Mouse (Mus musculus) cerebellum, adult 2 months (tissue): Measurements from ENCODE around the gene Hmgcr. TPM values are rescaled to one million over a fixed set of nuclear protein-coding genes. Genes with fewer than 3 reads are reported as not detected.
"Not testable (repeated sequence)": the region's sequence is repeated elsewhere in the genome, so short reads cannot be mapped to it uniquely, and the experiment has no call there.

Source experiments
- DNase-seq, 2 experiments: peaks; one replicate each; pipeline ENCODE4 v3.0.0; 2021
- H3K27ac ChIP-seq: fragments of 200-500 bp; 2 replicates; pipeline ENCODE4 v1.5.1; 2012; ENCODE audit warnings: low read length, control low read depth, inconsistent platforms; ENCODE audit not compliant: insufficient read depth
- H3K27me3 ChIP-seq: fragments of 200-500 bp; 2 replicates; pipeline ENCODE4 v1.6.1; 2012; ENCODE audit warnings: inconsistent platforms, mild to moderate bottlenecking, low read length, moderate library complexity; ENCODE audit not compliant: control insufficient read depth, insufficient read depth
- H3K4me1 ChIP-seq: fragments of 200-500 bp; 2 replicates; pipeline ENCODE4 v1.6.1; 2011; ENCODE audit warnings: low read length; ENCODE audit not compliant: control insufficient read depth, insufficient read depth
- H3K4me3 ChIP-seq: fragments of 200-500 bp; replicated peaks from 2 replicates; pipeline ENCODE3; 2011; ENCODE audit warnings: mild to moderate bottlenecking, low read depth, low read length, control low read depth; ENCODE audit not compliant: insufficient read depth
- CTCF ChIP-seq: fragments of 200-500 bp; IDR thresholded peaks from 2 replicates; pipeline ENCODE4 v1.5.1; 2011; ENCODE audit warnings: low read depth, mild to moderate bottlenecking, control low read depth, low read length, moderate library complexity, borderline replicate concordance; ENCODE audit not compliant: insufficient read depth
- POLR2A ChIP-seq: fragments of 200-500 bp; IDR thresholded peaks from 2 replicates; pipeline ENCODE4 v1.6.1; 2011; ENCODE audit warnings: low read length, control low read depth, borderline replicate concordance; ENCODE audit not compliant: insufficient read depth
- WGBS: fragments of 180-500 bp; shearing (Covaris S2); methylation state at CpG from one replicate; pipeline ENCODE4 v1.1.7; 2018; 5-methylcytosine and 5-hydroxymethylcytosine counted together
- polyA plus RNA-seq: library from polyadenylated mRNA; depleted of rRNA; stranded (reverse); fragments of >200 nt; gene quantifications from 2 replicates; pipeline ENCODE4 v1.2.3, GENCODE M21; 2012

Gene Hmgcr
- polyA plus RNA-seq, 1 experiment = 42.0 TPM

DNA sequence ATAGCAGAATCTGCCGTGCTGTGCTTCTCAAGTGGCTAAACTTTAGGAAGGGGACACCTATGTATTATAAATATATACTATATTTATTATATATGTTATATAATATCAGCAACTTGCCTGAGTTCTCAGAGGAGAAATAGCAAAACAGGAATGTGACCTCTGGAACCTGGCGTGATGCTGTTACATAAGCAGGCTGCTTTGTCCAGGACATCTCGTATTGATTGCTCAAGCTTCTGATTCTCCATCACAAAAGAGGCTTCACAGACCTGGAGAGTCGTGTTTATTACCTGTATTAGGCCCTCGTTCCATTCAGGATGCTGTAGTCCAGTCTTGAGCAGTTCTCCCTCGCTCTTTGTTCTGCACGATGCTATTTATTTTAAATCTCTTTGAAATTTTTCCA lies 3.1 kb upstream of the Hmgcr start:
- no peak for TF ChIP-seq CTCF
- TF ChIP-seq POLR2A = no peak
- whole genome bisulfite sequencing = 84% methylated on average over 7 of the region's 7 CpGs
- Histone ChIP-seq H3K27ac (no peak overlapping the region), H3K27me3 (no peaks in the 10 kb centered on the region), H3K4me3 (no peak overlapping the region), H3K4me1 (no peaks in the 10 kb centered on the region)
- no peak for DNase-seq

DNA sequence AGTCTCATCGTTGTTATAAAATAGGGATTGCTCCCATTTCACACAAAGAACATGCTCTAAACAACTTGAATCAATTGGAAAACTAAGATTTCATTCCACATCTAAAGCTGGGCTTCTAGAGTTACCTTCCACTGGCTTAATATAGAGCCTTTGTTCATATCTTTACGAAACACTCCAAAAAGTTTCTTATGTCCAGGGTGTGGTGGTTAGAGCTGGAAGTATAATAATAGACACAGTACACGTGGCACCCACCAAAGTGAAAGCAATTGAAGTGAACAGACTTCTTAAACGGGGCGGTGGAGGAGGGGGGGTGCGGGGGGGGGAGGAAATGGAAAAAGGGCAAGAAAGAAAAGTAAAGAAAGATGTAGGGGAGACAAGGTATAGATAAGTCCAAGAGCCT lies 1.5 kb upstream of the Hmgcr start:
- WGBS = 77% methylated on average over 6 of the region's 6 CpGs
- no peak for DNase-seq
- Histone ChIP-seq H3K27ac (no peak overlapping the region), H3K4me3 (no peak overlapping the region), H3K4me1 (0 out of 2 replicates have a peak, but pooled peaks cover 2% of the 10 kb centered on the region), H3K27me3 (no peaks in the 10 kb centered on the region)
- TF ChIP-seq CTCF (no peak), POLR2A (no peak)

DNA sequence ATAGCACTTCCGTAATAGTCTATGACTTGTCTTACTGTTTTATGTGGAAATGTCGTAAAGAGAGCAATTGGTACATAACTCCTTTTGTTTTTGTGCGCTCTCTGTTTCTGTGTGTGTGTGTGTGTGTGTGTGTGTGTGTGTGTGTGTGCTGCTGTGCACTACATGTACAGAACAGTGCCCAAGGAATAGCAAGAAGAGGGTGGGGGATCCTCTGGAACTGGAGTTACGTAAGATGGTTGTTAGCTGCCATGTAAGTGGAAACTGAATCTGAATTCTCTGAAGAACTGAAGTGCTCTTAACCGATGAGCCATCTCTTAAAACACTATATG lies 1.1 kb upstream of the Hmgcr start:
- Histone ChIP-seq H3K27ac (no peak overlapping the region), H3K27me3 (no peaks in the 10 kb centered on the region), H3K4me1 (0 out of 2 replicates have a peak, but pooled peaks cover 2% of the 10 kb centered on the region), H3K4me3 (no peak overlapping the region)
- TF ChIP-seq POLR2A (no peak), CTCF (no peak)
- WGBS = 97% methylated on average over 5 of the region's 5 CpGs
- DNase-seq = no peak

DNA sequence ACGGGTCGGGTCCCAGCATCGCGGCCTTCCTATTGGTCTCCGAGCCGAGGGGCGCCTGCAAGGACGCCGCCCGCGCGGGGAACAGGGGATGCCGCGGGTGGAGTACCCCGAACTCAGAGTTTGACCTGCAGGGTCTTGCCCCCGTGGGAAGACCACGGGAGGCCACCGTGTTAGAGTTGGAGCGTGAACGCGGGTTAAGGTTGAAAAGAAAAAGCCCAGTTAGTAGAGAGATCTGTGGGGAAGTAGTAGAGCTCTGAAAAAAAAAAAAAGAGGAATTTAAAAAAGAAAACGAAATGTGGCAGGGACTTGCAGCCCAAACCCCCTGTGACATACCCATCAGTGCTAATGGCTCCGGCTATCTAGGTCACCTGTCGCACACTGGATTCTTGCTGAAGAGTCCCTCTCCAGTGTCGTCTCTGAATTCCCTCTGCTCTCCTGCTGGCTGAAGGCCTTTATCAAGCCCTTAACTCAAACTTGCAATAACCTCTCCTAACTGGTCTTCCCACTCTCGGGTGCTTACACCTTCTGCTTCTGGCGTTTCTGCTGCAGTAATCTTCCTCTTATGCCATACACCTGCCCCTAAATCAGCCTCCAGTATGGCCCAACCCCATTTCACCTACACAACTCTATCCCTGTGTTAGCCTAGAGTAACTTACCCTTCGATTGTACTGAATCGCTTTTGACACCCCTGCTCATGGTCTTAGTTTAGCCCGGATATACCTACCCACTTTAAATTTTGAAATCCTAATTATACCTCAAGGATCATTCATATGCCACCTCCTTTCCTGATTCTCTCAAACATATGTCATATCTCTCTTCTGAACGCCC lies 556 bp upstream of the Hmgcr start:
- WGBS = 13% methylated on average over 31 of the region's 31 CpGs
- no peaks in the 10 kb centered on the region for H3K27me3 ChIP-seq
- H3K27ac ChIP-seq = peak overlapping the region; percentile 47; the same call in 1 of the 2 replicates
- TF ChIP-seq CTCF (no peak), POLR2A (no peak)
- 0 out of 2 replicates have a peak, but pooled peaks cover 2% of the 10 kb centered on the region for H3K4me1 ChIP-seq
- H3K4me3 ChIP-seq = peak overlapping the region; percentile 82
- no peak for DNase-seq

DNA sequence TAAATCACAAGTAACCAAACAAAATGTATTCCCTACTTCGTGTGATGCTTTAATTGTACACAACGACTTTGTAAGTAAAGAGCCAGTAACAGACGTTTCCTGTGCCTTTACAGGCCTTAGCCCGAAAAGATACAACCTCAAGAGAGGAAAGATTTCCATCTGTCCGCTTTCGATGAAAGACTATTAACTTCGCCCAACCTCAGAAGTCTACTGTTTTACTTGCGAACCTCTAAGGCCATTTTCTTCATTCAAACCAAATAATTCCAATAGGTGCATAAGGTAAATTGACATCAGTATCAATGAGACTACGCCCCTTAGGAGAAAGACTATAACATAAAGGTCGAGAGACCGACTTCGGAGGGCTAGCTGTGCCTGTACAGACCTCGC lies 724 bp downstream of the Hmgcr start:
- H3K27me3 ChIP-seq = no peaks in the 10 kb centered on the region
- H3K4me1 ChIP-seq = peaks cover 2% of the 10 kb centered on the region; the same call in 1 of the 2 replicates
- TF ChIP-seq POLR2A = no peak
- TF ChIP-seq CTCF = no peak
- peak overlapping the region; percentile 74 for H3K4me3 ChIP-seq
- 4% methylated on average over 13 of the region's 13 CpGs for WGBS
- DNase-seq = no peak
- peak overlapping the region; percentile 83 for H3K27ac ChIP-seq

DNA sequence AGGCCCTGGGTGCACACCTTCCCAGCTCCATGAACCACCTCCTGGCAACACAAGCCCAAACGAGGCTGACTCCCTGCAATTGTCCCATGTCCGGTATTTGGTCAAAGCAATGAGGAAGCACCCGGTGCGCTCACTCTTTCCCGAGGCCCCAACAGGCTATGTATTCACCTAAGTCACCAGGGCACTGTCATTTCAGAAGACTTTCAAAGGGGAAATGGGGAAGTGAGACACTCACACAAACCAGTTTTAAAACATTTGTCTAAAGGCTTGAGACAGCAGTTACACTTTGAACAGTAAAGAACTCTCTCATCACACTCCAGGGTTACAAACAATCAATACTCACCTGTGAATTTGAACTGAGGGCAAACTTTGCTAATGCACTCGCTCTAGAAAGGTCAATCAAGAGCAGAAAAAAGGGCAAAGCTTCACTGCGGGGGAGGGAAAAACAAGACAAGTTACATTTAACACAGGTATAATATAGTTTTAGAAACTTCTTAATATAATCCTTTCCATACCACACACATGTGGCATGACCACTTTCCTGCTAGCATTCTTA lies 6.2 kb downstream of the Hmgcr start:
- WGBS = 90% methylated on average over 7 of the region's 7 CpGs
- H3K27me3 ChIP-seq = no peaks in the 10 kb centered on the region

DNA sequence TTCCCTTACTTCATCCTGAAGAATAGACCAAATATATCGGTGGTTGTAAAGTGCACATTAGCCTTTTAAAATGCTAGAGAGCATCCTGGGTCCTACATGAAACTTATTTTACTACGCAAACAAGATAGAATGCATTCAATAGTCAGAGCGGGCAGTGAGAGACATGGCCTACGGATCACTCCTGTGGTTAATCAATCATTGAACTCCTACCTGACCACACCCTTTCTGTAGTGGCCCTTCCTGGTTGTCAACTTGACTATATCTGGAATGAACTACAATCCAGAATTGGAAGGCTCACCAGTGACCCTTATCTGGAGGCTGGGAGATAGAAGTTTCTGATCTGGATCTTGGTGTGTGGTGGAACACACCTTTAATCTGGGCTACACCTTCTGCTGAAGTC lies 7.6 kb downstream of the Hmgcr start:
- not testable (repeated sequence) for DNase-seq, H3K4me1 ChIP-seq, H3K27ac ChIP-seq, H3K27me3 ChIP-seq, H3K4me3 ChIP-seq
- 100% methylated on average over 4 of the region's 4 CpGs for WGBS

More for the DNA sequence above, 6.2 kb downstream of the Hmgcr start:
- TF ChIP-seq POLR2A (no peak), CTCF (no peak)
- H3K4me1 ChIP-seq = peaks cover 2% of the 10 kb centered on the region; the same call in 1 of the 2 replicates
- no peak overlapping the region for H3K4me3 ChIP-seq
- no peak overlapping the region for H3K27ac ChIP-seq
- no peak for DNase-seq

DNA sequence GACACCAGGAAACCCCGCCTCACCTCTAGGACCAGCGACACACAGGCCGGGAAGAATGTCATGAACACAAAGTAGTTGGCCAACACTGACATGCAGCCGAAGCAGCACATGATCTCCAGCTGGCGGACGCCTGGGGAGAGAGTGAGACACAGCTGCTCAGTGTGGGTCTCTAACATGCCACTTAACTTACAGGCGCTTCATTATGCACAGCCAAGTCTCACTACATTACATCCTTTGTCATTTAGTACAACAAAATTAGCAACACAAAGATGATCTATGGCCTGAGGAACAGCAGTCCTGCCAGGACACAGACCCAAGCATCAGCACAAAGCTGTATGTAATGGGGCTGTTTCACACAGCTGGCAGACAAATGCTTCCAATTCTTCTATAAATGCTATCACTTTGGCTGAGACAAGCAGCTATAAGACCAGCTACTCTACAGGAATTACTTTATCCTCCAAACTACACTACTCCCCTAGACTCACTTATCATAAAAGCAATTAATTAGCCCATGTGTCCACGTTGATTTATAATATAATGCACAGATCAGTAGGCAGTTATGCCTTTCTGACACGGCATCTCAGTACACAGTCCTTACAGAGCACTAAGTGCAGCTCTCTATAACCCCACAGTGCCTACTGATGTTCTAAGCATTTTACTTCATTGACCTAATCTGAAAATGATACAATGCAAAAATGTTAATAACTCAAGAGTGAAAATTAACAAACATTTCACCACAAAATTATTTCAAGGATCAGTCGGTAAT lies 10.5 kb downstream of the Hmgcr start:
- Histone ChIP-seq H3K4me1 (no peaks in the 10 kb centered on the region), H3K27ac (no peak overlapping the region), H3K27me3 (no peaks in the 10 kb centered on the region), H3K4me3 (no peak overlapping the region)
- 25% methylated on average over 10 of the region's 10 CpGs for WGBS
- no peak for TF ChIP-seq CTCF
- TF ChIP-seq POLR2A = no peak
- DNase-seq = no peak
